Mouse (Mus musculus) olfactory bulb, adult 2 months (tissue): ENCODE data around the gene Gpatch1.

ENCODE experiments used
- CTCF ChIP-seq: fragments of 200-500 bp; IDR thresholded peaks from 2 replicates; pipeline ENCODE4 v1.5.1; 2012; ENCODE audit warnings: low read depth, mild to moderate bottlenecking, low read length, moderate library complexity; ENCODE audit not compliant: insufficient read depth
- POLR2A ChIP-seq: fragments of 200-500 bp; IDR thresholded peaks from 2 replicates; pipeline ENCODE4 v1.6.1; 2012; ENCODE audit warnings: mild to moderate bottlenecking, low read depth, low read length, moderate library complexity; ENCODE audit not compliant: insufficient read depth

- no peak for TF ChIP-seq CTCF
- no peak for TF ChIP-seq POLR2A
Measured at GRCm38 (mm10) chr7:35333231-35333651, 15.0 kb upstream of the Gpatch1 start.
